10 mouse cellular contexts compared by ENCODE assay signal in the genomic region with DNA sequence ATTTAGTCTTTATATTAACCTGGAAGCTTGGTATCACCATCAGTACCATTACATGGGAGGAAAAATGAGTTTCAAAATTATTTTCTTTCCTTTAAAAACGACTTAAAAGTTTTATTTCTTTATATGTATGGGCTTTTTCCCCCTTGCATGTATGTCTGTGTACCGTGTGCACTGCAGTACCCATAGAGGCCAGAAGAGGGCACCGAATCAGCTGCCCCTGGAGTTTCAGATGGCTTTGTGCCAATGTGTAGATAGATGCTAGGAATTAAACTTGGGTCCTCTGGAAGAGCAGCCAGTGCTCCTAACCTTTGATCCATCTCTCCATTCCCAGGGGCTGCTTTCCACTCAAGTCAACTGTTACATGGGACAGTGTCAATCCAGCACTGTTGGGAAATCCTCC.
A peak's percentile ranks its signal among the peaks of the same experiment; 100 is the strongest.
DNase-seq lines count a peak whose midpoint lies in the region; ATAC-seq lines count a peak whose summit lies in the region.
"Had no signal": no experiment of that assay in that cellular context is flagged by ENCODE, and none has a peak within 500 bp of the region (broad histone marks: within the 10 kb centered on the region; RNA-seq: fewer than 3 reads in every experiment).

No protein-coding gene starts in this region.

- H3K4me3 ChIP-seq in forebrain, embryonic 11.5 days (ENCODE audit: low read depth, low read length): no peak overlapping the region
- H3K4me3 ChIP-seq in forebrain, embryonic 12.5 days (replicated peaks): no peak overlapping the region
- H3K4me3 ChIP-seq in midbrain, embryonic 10.5 days: no peak overlapping the region
- no peak overlapping the region for H3K4me3 ChIP-seq in midbrain, embryonic 16.5 days (ENCODE audit: low read depth, low read length)
- H3K4me3 ChIP-seq: lung, embryonic 15.5 days; stomach, embryonic 15.5 days had no signal

- H3K9ac ChIP-seq in forebrain, embryonic 11.5 days (ENCODE audit: low read length): no peak overlapping the region
- H3K9ac ChIP-seq in forebrain, embryonic 12.5 days: no peak overlapping the region
- no peak overlapping the region for H3K9ac ChIP-seq in midbrain, embryonic 16.5 days (ENCODE audit: low read depth, low read length)
- H3K9ac ChIP-seq: lung, embryonic 15.5 days; stomach, embryonic 15.5 days had no signal

- no peaks in the 10 kb centered on the region for H3K9me3 ChIP-seq in forebrain, embryonic 11.5 days (ENCODE audit: control insufficient read depth, low read length)
- no peaks in the 10 kb centered on the region for H3K9me3 ChIP-seq in forebrain, embryonic 12.5 days
- H3K9me3 ChIP-seq in midbrain, embryonic 10.5 days (replicated peaks): no peaks in the 10 kb centered on the region
- no peaks in the 10 kb centered on the region for H3K9me3 ChIP-seq in midbrain, embryonic 16.5 days (replicated peaks; ENCODE audit: control insufficient read depth, low read length, poor library complexity, severe bottlenecking)
- H3K9me3 ChIP-seq: lung, embryonic 15.5 days; stomach, embryonic 15.5 days had no signal

- peak; percentile 68 for DNase-seq in forebrain, embryonic 11.5 days (ENCODE audit: low spot score)
- peak; percentile 28 for DNase-seq in midbrain, embryonic 10.5 days (ENCODE audit: low spot score)
- peak; percentile 14 for DNase-seq in c-Kit-positive CD71-negative TER-119-negative erythroid progenitor cells, embryonic 14.5 days (ENCODE audit: low read depth)
- DNase-seq in lung, postnatal 25 days (ENCODE audit: low spot score): peak; percentile 3
- DNase-seq in urinary bladder, adult 18-20 months (ENCODE audit: low spot score in 2 of 2): no peak
- DNase-seq in cerebellum, adult 18-20 months: no peak

- no peak overlapping the region for H3K4me2 ChIP-seq in forebrain, embryonic 11.5 days (ENCODE audit: low read depth, low read length, severe bottlenecking)
- H3K4me2 ChIP-seq in forebrain, embryonic 12.5 days: no peak overlapping the region
- H3K4me2 ChIP-seq in midbrain, embryonic 16.5 days (ENCODE audit: low read length): no peak overlapping the region
- H3K4me2 ChIP-seq: lung, embryonic 15.5 days; stomach, embryonic 15.5 days had no signal

- H3K36me3 ChIP-seq in forebrain, embryonic 11.5 days (ENCODE audit: control insufficient read depth, insufficient read depth, low read length): no peaks in the 10 kb centered on the region
- H3K36me3 ChIP-seq in forebrain, embryonic 12.5 days (replicated peaks): no peaks in the 10 kb centered on the region
- no peaks in the 10 kb centered on the region for H3K36me3 ChIP-seq in midbrain, embryonic 10.5 days
- H3K36me3 ChIP-seq in midbrain, embryonic 16.5 days (ENCODE audit: control insufficient read depth, insufficient read depth, low read length): no peaks in the 10 kb centered on the region
- H3K36me3 ChIP-seq: lung, embryonic 15.5 days; stomach, embryonic 15.5 days had no signal

- whole genome bisulfite sequencing in forebrain, embryonic 11.5 days: 33% methylated on average over 3 of the region's 3 CpGs
- WGBS in forebrain, embryonic 12.5 days: 36% methylated on average over 3 of the region's 3 CpGs
- WGBS in midbrain, embryonic 10.5 days: 33% methylated on average over 3 of the region's 3 CpGs
- WGBS in midbrain, embryonic 16.5 days: 44% methylated on average over 3 of the region's 3 CpGs

- H3K27ac ChIP-seq in forebrain, embryonic 11.5 days (ENCODE audit: low read depth, low read length): no peak overlapping the region
- H3K27ac ChIP-seq in forebrain, embryonic 12.5 days: no peak overlapping the region
- no peak overlapping the region for H3K27ac ChIP-seq in midbrain, embryonic 10.5 days (replicated peaks)
- no peak overlapping the region for H3K27ac ChIP-seq in midbrain, embryonic 16.5 days (ENCODE audit: low read length)
- H3K27ac ChIP-seq: lung, embryonic 15.5 days; stomach, embryonic 15.5 days had no signal

- H3K4me1 ChIP-seq in forebrain, embryonic 11.5 days (replicated peaks; ENCODE audit: control insufficient read depth, insufficient read depth, low read length): peaks cover 4% of the 10 kb centered on the region
- H3K4me1 ChIP-seq in forebrain, embryonic 12.5 days: peaks cover 28% of the 10 kb centered on the region
- H3K4me1 ChIP-seq in midbrain, embryonic 10.5 days: peaks cover 31% of the 10 kb centered on the region
- peaks cover 6% of the 10 kb centered on the region; the same call in 1 of the 2 replicates for H3K4me1 ChIP-seq in midbrain, embryonic 16.5 days (ENCODE audit: control insufficient read depth, insufficient read depth, low read length)
- H3K4me1 ChIP-seq: lung, embryonic 15.5 days; stomach, embryonic 15.5 days had no signal

- no peak for ATAC-seq in forebrain, embryonic 11.5 days (replicated peaks; ENCODE audit: low FRiP score)
- no peak for ATAC-seq in forebrain, embryonic 12.5 days (ENCODE audit: low FRiP score)
- no peak for ATAC-seq in midbrain, embryonic 16.5 days

- no peaks in the 10 kb centered on the region for H3K27me3 ChIP-seq in forebrain, embryonic 11.5 days (ENCODE audit: control insufficient read depth, insufficient read depth, low read length)
- no peaks in the 10 kb centered on the region for H3K27me3 ChIP-seq in forebrain, embryonic 12.5 days
- no peaks in the 10 kb centered on the region for H3K27me3 ChIP-seq in midbrain, embryonic 10.5 days (ENCODE audit: low read depth, poor library complexity, severe bottlenecking)
- no peaks in the 10 kb centered on the region for H3K27me3 ChIP-seq in midbrain, embryonic 16.5 days (ENCODE audit: control insufficient read depth, insufficient read depth, low read depth, low read length)
- H3K27me3 ChIP-seq: lung, embryonic 15.5 days; stomach, embryonic 15.5 days had no signal

Comparison
In these comparisons a context has a peak if more than half of its experiments do, and no peak if none do; other contexts are left out.
1. DNase-seq: peak in forebrain, embryonic 11.5 days (single experiment), midbrain, embryonic 10.5 days (single experiment), c-Kit-positive CD71-negative TER-119-negative erythroid progenitor cells, embryonic 14.5 days (single experiment) and lung, postnatal 25 days (single experiment); none in urinary bladder, adult 18-20 months (0 of 2) and cerebellum, adult 18-20 months (0 of 2).